Mouse (Mus musculus) layer of hippocampus, postnatal 10 days (tissue): ENCODE results near the gene Sh3gl2. TPM values are rescaled to one million over a fixed set of nuclear protein-coding genes. Genes with fewer than 3 reads are reported as not detected.

ENCODE experiments used
- DNase-seq, 2 experiments: peaks; one replicate each; pipeline ENCODE4 v3.0.0; 2021; ENCODE audit warnings: low spot score in 2 of 2
- total RNA-seq, 2 experiments: library from RNA; stranded (reverse); gene quantifications; 2 replicates each; pipeline ENCODE4 v1.2.3; 2021

The Sh3gl2 gene
- total RNA-seq, 2 experiments from 2014 or later = 228 to 252 TPM

GRCm38 (mm10) chr4:85585426-85585825, 380.5 kb downstream of the Sh3gl2 start:
- DNase-seq = no peak

GRCm38 (mm10) chr4:85588928-85589327, 384.0 kb downstream of the Sh3gl2 start:
- DNase-seq = no peak

DNA sequence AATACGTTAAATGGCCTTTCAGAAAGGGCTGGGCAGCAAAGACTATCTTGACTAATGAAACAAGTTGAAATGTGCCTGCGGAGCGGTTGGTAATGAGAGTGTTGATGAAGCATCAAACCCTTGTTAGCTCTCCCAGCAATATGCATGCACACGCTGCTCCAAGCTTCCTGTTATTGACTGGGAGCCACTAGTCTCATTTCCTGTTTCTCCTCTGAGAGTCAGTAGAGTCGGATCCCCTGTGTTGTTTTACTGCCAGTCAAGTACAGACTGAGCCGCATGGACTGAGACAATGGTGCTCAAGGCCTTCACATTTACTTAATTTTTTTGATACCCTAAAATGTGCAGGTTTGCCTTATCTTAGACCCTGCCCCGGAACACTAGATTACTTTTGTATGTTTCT, 386.1 kb downstream of the Sh3gl2 start:
- no peak for DNase-seq

GRCm38 (mm10) chr4:85594159-85594558, 389.2 kb downstream of the Sh3gl2 start:
- DNase-seq = no peak

- DNase-seq = no peak
Measured at GRCm38 (mm10) chr4:85613331-85613730, 408.4 kb downstream of the Sh3gl2 start.

- DNase-seq = no peak
Measured at GRCm38 (mm10) chr4:85618746-85619145, 413.8 kb downstream of the Sh3gl2 start.

GRCm38 (mm10) chr4:85619261-85619660, 414.3 kb downstream of the Sh3gl2 start:
- no peak for DNase-seq

GRCm38 (mm10) chr4:85629381-85629780, 424.5 kb downstream of the Sh3gl2 start:
- no peak for DNase-seq

GRCm38 (mm10) chr4:85669271-85669670, 464.3 kb downstream of the Sh3gl2 start:
- no peak for DNase-seq

DNA sequence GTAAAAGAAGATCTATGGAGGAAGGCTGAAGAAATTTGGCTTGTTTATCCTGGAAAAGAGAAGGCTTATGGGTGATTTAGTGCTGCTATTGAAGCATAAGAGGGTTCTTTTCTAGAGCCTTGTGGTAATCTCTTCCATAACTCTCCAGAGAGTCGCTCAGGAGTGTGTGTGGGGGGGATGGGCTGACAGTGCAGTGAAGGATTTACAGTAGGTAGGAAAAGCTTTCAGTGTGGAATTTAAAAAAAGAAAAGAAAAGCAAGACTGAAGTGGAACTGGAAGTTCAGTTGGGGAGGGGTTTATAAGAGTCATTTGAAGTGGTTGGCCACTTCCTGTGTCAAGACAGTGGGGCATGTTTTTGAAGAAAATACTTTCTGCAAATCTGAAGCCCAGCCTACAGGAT, 464.8 kb downstream of the Sh3gl2 start:
- no peak for DNase-seq

DNA sequence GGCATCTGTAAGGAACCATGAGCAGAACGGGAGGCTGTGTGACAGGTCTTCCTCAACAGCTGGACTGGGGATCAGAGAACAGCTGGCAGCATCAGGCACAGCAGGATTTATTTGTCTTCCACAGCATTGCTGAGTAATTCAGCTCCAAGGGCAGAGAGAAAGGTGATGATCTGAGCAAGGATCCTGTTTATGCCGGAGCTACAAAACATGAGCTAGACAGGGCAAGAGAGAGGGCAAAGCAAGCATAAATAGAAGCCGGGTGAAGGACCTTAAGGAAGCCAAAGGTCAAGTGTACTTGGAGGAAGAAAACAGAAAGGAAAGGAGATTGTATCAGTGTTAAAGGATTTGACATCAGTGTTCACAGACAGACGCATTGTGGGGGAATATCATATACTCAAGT, 467.4 kb downstream of the Sh3gl2 start:
- no peak for DNase-seq

DNA sequence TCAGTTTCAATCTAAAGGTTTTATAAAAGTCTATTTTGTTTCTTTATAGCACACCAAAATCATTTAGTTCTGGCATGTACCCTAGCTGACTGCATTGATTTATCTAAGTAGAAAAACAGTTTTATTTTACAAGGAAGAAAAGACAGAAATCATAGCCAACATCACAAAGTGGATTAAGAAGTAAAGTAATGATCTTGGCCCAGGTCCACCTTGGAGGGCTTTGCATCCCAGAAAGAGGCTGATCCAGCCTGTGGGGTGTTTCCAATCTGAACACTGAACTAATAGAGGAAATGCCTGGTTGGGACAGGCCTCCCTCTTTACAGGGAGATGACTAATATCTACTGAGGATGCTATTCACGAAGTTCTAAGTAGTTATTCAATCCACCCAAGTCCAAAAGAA, 472.7 kb downstream of the Sh3gl2 start:
- DNase-seq = no peak

DNA sequence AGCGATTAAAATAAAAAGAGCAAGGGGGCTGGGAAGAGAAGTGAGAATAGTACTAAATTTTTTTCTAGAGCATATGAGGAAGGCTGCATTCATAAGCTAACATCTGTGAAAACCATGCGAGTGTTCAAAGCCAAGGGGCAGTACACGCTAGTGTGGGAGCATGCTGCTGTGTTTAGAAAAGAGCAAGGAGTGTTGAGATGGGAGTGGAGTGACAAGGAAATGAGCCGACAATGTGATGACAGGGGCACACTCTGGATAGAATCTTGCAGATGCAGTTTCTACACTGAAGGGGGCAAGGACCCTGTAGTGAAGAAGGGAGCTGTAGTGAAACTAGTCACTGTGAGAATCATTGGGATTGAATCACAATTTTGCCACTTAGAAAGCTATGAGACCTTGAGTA, 481.2 kb downstream of the Sh3gl2 start:
- no peak for DNase-seq
